Mouse (Mus musculus) E14TG2a.4 (cell line): ENCODE measurements around the gene Bmp8a.
"Not testable (repeated sequence)": the region's sequence is repeated elsewhere in the genome, so short reads cannot be mapped to it uniquely, and the experiment has no call there.

ENCODE experiments used
- H3K27me3 ChIP-seq: 2 replicates; pipeline ENCODE4 v1.6.1; 2014; ENCODE audit warnings: low read length, control low read depth; ENCODE audit not compliant: insufficient read depth
- H3K36me3 ChIP-seq: 2 replicates; pipeline ENCODE4 v1.6.1; 2014; ENCODE audit warnings: low read length, control low read depth; ENCODE audit not compliant: insufficient read depth
- H3K4me1 ChIP-seq: replicated peaks from 2 replicates; pipeline ENCODE4 v1.6.1; 2014; ENCODE audit warnings: low read depth, low read length, control low read depth
- H3K4me3 ChIP-seq: replicated peaks from 2 replicates; pipeline ENCODE4 v1.5.1; 2014; ENCODE audit warnings: mild to moderate bottlenecking, low read length
- H3K9me3 ChIP-seq: 2 replicates; pipeline ENCODE4 v1.6.1; 2014; ENCODE audit warnings: low read length, control low read depth
- CTCF ChIP-seq: conservative IDR thresholded peaks from 2 replicates; pipeline ENCODE4 v1.5.1; 2014; ENCODE audit warnings: low read length
- NANOG ChIP-seq: IDR thresholded peaks from 2 replicates; pipeline ENCODE4 v1.6.1; 2014; ENCODE audit warnings: borderline replicate concordance, low read length, mixed read lengths
- POU5F1 ChIP-seq: IDR thresholded peaks from 2 replicates; pipeline ENCODE4 v1.6.1; 2014; ENCODE audit warnings: low read length, borderline replicate concordance

Bmp8a gene

GRCm38 (mm10) chr4:123334177-123334576, 8.9 kb downstream of the Bmp8a start:
- Histone ChIP-seq H3K36me3 (no peaks in the 10 kb centered on the region), H3K4me1 (peaks cover 53% of the 10 kb centered on the region), H3K9me3 (peaks cover 9% of the 10 kb centered on the region; the same call in 1 of the 2 replicates), H3K27me3 (0 out of 2 replicates have a peak, but pooled peaks cover 6% of the 10 kb centered on the region), H3K4me3 (no peak overlapping the region)
- TF ChIP-seq NANOG (no peak), POU5F1 (no peak), CTCF (no peak)

- TF ChIP-seq NANOG, result no peak
- peak; percentile 50 for TF ChIP-seq CTCF
- Histone ChIP-seq H3K36me3 (no peaks in the 10 kb centered on the region), H3K9me3 (peaks cover 9% of the 10 kb centered on the region; the same call in 1 of the 2 replicates), H3K27me3 (no peaks in the 10 kb centered on the region), H3K4me1 (peaks cover 62% of the 10 kb centered on the region), H3K4me3 (no peak overlapping the region)
These were observed 9.9 kb downstream of the Bmp8a start for GRCm38 (mm10) chr4:123333151-123333550.

- not testable (repeated sequence) for H3K27me3 ChIP-seq, H3K36me3 ChIP-seq, H3K4me3 ChIP-seq, H3K9me3 ChIP-seq
- peaks cover 60% of the 10 kb centered on the region for H3K4me1 ChIP-seq
These were observed 11.1 kb downstream of the Bmp8a start for GRCm38 (mm10) chr4:123331961-123332360.

GRCm38 (mm10) chr4:123331326-123331725, 11.7 kb downstream of the Bmp8a start:
- H3K9me3 ChIP-seq, result peaks cover 9% of the 10 kb centered on the region; the same call in 1 of the 2 replicates
- TF ChIP-seq POU5F1 (no peak), NANOG (no peak), CTCF (no peak)
- H3K36me3 ChIP-seq, result no peaks in the 10 kb centered on the region
- no peaks in the 10 kb centered on the region; the same call in 1 of the 2 replicates for H3K27me3 ChIP-seq
- H3K4me1 ChIP-seq, result peaks cover 57% of the 10 kb centered on the region
- H3K4me3 ChIP-seq, result no peak overlapping the region

GRCm38 (mm10) chr4:123328946-123329345, 14.1 kb downstream of the Bmp8a start:
- peaks cover 10% of the 10 kb centered on the region for H3K27me3 ChIP-seq
- no peaks in the 10 kb centered on the region for H3K36me3 ChIP-seq
- TF ChIP-seq NANOG (no peak), POU5F1 (no peak), CTCF (no peak)
- peaks cover 9% of the 10 kb centered on the region; the same call in 1 of the 2 replicates for H3K9me3 ChIP-seq
- H3K4me3 ChIP-seq, result no peak overlapping the region
- H3K4me1 ChIP-seq, result peaks cover 42% of the 10 kb centered on the region

- Histone ChIP-seq H3K27me3 (peaks cover 23% of the 10 kb centered on the region), H3K4me1 (peaks cover 48% of the 10 kb centered on the region)
These were observed 15.4 kb downstream of the Bmp8a start for GRCm38 (mm10) chr4:123327630-123328029.

GRCm38 (mm10) chr4:123326087-123326486, 17.0 kb downstream of the Bmp8a start:
- TF ChIP-seq CTCF, result no peak
- no peak for TF ChIP-seq POU5F1
- TF ChIP-seq NANOG, result no peak
- Histone ChIP-seq H3K9me3 (no peaks in the 10 kb centered on the region), H3K36me3 (no peaks in the 10 kb centered on the region; the same call in 1 of the 2 replicates)

More at GRCm38 (mm10) chr4:123327630-123328029, 15.4 kb downstream of the Bmp8a start:
- TF ChIP-seq CTCF, result no peak
- Histone ChIP-seq H3K9me3 (0 out of 2 replicates have a peak, but pooled peaks cover under 1% of the 10 kb centered on the region), H3K4me3 (no peak overlapping the region), H3K36me3 (no peaks in the 10 kb centered on the region)

GRCm38 (mm10) chr4:123323534-123323933, 19.5 kb downstream of the Bmp8a start, which contains the start of gene Oxct2a:
Gene Oxct2a, minus strand, starts transcription at chr4:123323634.
- no peaks in the 10 kb centered on the region; the same call in 1 of the 2 replicates for H3K36me3 ChIP-seq
- peaks cover 34% of the 10 kb centered on the region for H3K27me3 ChIP-seq
- TF ChIP-seq CTCF (no peak), NANOG (no peak), POU5F1 (no peak)
- no peaks in the 10 kb centered on the region for H3K9me3 ChIP-seq
- peak within 1 kb of the TSS; percentile 69 for H3K4me3 ChIP-seq
- H3K4me1 ChIP-seq, result peaks cover 14% of the 10 kb centered on the region

More at GRCm38 (mm10) chr4:123326087-123326486, 17.0 kb downstream of the Bmp8a start:
- H3K4me1 ChIP-seq, result peaks cover 37% of the 10 kb centered on the region
- peaks cover 34% of the 10 kb centered on the region for H3K27me3 ChIP-seq
- no peak overlapping the region for H3K4me3 ChIP-seq

- Histone ChIP-seq H3K4me1 (peaks cover 11% of the 10 kb centered on the region), H3K4me3 (peak overlapping the region; percentile 69), H3K27me3 (peaks cover 34% of the 10 kb centered on the region)
- H3K36me3 ChIP-seq, H3K9me3 ChIP-seq: not testable (repeated sequence)
These were observed 20.1 kb downstream of the Bmp8a start for GRCm38 (mm10) chr4:123322910-123323309.
